Mouse (Mus musculus) embryonic facial prominence, embryonic 15.5 days (tissue): ENCODE measurements around the gene Armc12. TPM values are rescaled to one million over a fixed set of nuclear protein-coding genes. Genes with fewer than 3 reads are reported as not detected.

Experiments
- microRNA-seq: library from miRNA; unstranded; fragments of <30 nt; microRNA quantifications from one replicate; pipeline ENCODE4, GENCODE M21; 2016; ENCODE audit warnings: borderline number of aligned reads
- polyA plus RNA-seq: library from polyadenylated mRNA; unstranded; fragments of >200 nt; fragmentation: Nextera tagmentation; extraction: Ambion mirVana; gene quantifications from 2 replicates; pipeline ENCODE4 v1.2.1, GENCODE M21; 2015

Gene Armc12
- polyA plus RNA-seq, 1 experiment from 2014 or later = not detected

Small RNAs within 50 kb of the gene (microRNA-seq; reads per million reads assigned to microRNA genes)
- not detected for gene Gm25195
- gene Mir6969 = not detected

Other genes with a start within 250 kb of the Armc12 start
- gene Fance, start 217.3 kb upstream of the Armc12 start, polyA plus RNA-seq = 37.6 and 38.5 TPM in 2 replicates
- 620 and 681 TPM in 2 replicates for gene Rpl10a, start 202.3 kb upstream of the Armc12 start, polyA plus RNA-seq
- 17.9 and 18.8 TPM in 2 replicates for gene Tead3, start 180.0 kb upstream of the Armc12 start, polyA plus RNA-seq
- 5.1 and 5.8 TPM in 2 replicates for gene Tulp1, start 165.6 kb upstream of the Armc12 start, polyA plus RNA-seq
- gene Fkbp5, start 13.3 kb upstream of the Armc12 start, polyA plus RNA-seq = 35.8 and 36.5 TPM in 2 replicates
- gene Clpsl2, start 18.6 kb downstream of the Armc12 start, polyA plus RNA-seq = not detected in 2 replicates
- not detected in 2 replicates for gene Clps, start 30.0 kb downstream of the Armc12 start, polyA plus RNA-seq
- gene Lhfpl5, start 44.8 kb downstream of the Armc12 start, polyA plus RNA-seq = 0.59 and 0.64 TPM in 2 replicates
- 87.9 and 93.9 TPM in 2 replicates for gene Srpk1, start 91.9 kb downstream of the Armc12 start, polyA plus RNA-seq
- gene Slc26a8, start 159.4 kb downstream of the Armc12 start, polyA plus RNA-seq = 0.35 and 0.80 TPM in 2 replicates
- 46.7 and 48.1 TPM in 2 replicates for gene Mapk14, start 160.5 kb downstream of the Armc12 start, polyA plus RNA-seq
- gene AC170998.1, start 195.3 kb downstream of the Armc12 start, polyA plus RNA-seq = 2.3 and 3.4 TPM in 2 replicates
- gene Mapk13, start 238.5 kb downstream of the Armc12 start, polyA plus RNA-seq = 107 and 118 TPM in 2 replicates